Mouse (Mus musculus) right cerebral cortex, adult 2 months (tissue): ENCODE measurements at regions not wholly inside any gene's neighbourhood (a gene's known extent, or its start where the extent isn't known, plus 50 kb on each side); places are given as distances from the start of the nearest gene placed in this dataset.
"Not testable (repeated sequence)": the region's sequence is repeated elsewhere in the genome, so short reads cannot be mapped to it uniquely, and the experiment has no call there.

Source experiments
- DNase-seq, 2 experiments: peaks; one replicate each; pipeline ENCODE4 v3.0.0; 2021 to 2022; ENCODE audit warnings: low spot score in 2 of 2

DNA sequence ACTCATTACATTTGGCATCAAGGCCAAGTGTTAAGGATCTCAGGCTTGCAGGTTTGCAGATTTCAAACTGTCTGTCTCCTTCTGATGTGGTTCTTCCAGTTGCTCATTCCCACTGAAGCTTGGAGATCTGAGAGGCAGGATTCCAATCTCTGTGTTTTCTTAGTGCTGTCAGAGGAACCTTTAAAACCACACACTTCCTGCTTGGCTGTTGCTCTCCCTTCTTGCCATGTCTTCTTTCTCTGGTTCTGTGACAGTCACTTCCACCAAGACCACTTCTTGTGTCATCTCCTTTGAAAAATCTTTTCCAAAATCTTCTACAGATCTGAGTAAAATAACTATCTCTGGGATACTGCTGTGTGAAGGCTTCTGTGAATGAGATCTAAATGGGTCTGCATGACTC lies 117.3 kb downstream of the Gm5426 start:
- DNase-seq, result no peak

DNA sequence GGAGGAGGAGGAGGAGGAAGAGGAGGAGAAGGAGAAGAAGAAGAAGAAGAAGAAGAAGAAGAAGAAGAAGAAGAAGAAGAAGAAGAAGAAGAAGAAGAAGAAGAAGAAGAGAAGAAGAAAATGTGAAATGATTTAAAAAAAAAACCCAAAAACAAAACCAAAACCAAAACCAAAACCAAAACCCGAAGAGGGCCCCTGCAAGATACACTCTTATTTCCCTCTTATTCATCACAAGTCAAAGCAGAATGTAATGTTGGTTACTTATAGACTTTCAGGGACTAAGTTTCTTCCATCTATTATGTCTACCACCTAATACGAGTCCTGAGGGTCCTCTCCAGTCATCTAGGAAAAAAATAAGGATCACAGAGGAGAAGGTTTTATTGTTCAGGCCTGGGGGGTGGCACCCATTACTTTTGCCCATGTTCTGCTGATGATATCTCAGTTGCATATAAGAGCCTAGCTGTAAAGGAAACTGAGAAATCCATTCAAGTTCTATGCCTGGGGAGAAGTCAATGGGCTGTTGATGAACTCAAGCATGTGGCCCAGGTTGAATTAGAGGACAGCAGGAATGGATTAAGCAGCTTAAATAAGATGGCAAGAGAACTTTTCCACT lies 118.0 kb downstream of the Gm5426 start:
- no peak for DNase-seq

DNA sequence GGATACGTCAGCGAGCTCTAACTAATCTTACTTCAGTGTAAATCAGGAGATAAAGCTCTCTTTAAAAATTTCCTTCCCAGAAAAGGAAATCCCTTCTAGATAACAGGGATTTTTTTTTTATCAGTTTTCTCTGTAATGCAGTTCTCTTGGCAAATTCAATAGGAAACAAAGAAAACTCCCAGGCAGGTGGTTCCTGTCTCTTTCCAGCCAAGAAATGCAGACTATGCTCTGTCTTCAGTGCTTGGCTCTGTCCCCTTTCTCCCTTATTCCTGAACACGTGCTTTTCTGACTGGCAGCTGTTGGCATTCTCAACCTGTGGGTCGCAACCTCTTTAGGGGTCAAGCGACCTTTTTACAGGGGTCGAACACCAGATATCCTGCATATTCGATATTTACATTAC lies 121.5 kb downstream of the Gm5426 start:
- no peak for DNase-seq

DNA sequence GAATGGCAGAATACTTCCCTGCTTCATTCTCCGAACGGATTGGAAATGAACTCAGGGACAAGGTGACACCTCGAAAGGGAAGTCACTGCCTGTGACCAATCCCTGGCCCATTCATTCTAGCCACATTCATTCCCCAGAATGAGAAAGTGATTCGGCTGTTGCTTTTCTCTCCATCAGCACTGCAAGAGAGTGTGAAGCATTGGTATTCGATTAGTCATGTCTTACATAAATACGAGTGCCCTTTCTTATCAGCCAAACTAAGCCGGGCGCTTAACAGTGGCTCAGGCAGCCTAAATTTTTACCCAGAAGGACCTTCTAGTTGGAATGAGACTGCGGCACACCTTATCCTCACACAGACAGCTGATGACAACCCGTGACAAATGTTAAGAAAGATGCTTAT lies 122.8 kb downstream of the Gm5426 start:
- no peak for DNase-seq

DNA sequence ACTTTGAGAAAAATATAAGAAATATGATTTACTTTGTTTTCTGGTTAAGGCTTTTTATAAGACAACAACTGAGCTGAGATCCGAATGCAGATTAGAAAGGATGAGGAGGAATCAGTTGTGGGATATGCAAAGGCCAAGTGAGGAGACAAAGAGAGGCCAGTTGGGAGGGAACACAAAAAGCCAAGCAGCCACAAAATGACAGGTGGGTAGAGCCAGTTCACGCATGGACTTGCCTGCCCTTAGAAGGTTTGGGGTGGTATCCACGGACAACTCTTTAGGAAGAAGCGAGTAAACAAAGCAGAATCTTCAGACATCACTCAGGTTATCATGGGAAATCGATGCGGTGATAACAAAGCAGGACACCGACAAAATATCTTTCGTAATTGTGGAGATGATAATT lies 123.2 kb downstream of the Gm5426 start:
- DNase-seq, result no peak

DNA sequence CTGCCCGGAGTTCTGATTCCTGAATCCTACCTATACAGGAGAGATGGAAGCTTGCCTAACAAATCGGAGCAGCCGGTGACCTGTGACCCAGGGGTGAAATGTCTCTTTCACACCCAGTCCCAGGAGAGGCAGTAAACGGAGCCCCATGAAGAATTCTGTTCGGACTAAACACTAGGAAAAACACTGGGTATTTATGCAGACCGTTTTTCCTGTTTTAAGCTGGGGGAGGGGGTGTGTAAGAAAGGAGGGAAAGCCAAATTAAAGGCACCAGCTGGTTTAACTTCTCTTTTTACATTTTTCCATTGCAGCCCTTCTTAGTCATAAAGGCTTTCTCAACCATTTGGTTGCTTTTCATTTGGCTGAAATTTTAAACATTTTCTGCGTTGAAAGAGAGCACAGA lies 127.1 kb downstream of the Gm5426 start:
- DNase-seq, result peak in 1 of 2 experiments; percentile 6

DNA sequence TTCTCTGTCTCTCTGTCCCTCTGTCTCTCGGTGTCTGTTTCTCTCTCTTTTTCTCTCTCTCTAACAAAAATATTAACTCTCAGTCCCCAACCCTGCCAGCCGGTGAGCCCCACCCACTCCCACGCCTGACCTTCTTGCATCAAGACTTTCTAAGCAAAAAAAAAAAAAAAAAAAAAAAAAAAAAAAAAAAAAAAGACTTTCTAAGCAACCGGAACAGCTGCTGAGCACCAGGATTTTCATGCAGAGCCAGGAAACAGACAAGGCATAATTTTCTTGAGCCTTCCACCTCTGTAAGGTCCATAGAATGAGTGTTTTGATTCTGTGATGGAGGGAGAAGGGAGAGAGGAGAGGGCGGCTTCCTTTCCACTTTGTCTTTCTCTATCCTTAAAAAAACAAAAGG lies 128.0 kb downstream of the Gm5426 start:
- no peak for DNase-seq

DNA sequence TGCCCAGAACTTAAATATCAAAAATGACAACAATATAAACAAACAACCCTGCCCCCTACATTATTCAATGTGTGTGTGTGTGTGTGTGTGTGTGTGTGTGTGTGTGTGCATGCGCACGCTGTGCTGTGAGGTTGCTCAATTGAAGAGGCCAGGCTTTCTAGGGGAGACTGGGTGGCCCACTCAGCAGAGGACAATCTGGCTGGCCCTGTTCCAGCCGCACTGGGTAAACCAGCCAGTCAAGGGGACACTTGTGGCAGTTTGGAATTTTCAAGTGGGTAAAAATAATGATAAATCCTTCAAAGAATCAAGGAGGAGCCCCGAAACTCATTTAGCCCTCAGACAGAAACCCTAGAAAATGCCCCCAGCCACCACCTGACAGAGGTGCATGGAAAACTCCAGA lies 128.5 kb downstream of the Gm5426 start:
- DNase-seq, result no peak

DNA sequence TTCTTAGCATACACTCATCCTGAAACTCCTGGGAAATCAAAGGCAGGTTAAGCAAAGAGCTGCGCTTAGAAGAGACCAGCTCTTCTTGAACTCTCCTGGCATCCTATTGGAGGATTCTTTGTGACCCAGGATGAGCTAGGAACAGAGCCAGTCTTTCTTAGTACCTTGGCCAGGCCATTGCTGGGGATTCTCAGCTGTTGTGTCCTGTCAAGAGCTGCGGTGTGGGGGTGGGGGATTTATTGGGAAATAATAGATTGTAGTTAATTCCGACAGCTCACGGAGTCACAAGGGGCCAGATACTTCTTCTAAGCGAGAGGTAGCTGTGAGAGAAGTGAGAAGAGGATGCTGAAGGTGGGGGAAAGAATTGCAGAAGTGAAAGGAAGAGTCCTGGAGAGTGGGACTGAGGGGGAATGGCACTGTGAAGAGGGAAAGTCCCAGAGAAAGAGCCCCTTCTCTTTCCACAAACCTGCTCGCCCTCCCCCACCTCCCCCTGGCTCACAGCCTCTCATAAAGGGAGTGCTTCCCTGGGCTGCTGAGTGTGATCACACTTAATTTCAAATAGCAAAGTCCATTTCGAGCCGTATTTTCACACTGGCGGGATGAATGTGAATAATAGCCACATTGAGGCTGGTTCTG lies 129.8 kb downstream of the Gm5426 start:
- no peak for DNase-seq

DNA sequence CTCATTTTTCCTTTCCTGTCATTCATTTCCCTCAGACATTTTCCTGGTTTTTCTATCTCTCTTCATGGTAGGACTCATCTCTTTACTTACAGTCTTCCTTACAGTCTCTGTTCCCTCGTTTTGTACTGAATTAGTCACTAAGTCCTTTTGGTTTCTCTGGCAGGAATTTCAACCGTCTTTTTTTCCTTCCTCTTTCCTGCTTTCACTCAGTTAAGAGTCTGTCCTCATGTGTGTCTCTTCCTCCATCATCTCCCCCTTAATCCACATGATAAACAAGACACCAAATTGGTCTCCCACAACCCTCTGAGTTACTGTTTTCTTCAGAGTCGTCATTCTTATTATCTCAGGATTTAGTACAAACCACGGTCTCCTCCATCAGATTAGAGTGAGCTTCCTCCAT lies 131.2 kb downstream of the Gm5426 start:
- no peak for DNase-seq

DNA sequence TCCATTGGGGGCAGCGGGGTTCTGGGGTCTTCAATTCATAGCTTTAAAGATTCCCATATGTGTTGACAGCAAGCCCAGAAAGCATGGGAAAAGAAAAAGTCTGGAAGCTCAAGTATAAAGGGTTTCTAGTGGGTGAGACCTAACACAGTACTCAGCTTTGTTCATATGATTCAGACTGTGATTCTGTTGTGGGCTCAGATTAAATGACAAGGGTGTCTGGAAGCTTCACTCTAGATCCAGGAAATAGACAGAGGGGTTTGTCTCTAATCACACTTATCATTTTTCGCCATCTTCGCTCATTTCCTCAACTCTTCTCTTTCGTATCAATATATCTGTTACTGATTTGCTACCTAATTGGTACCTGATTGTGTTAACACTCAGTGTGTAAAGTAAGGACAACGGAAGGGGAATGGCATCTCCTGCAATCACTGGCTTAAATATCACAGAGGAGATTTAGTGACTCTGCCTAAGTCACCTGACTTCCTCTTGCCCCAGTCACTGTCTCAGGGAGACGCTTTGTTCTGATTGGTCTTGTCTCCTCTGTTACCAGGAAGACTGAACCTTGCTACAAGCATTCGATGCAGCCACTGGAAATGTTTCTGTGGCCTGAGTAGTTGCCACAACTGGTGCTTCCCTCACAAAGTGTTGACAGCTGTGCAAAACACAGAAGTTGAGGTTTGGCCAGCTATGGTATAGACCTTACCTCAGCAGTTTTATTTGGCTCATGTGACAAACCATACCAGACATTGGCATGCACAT lies 137.4 kb downstream of the Gm5426 start:
- no peak for DNase-seq

DNA sequence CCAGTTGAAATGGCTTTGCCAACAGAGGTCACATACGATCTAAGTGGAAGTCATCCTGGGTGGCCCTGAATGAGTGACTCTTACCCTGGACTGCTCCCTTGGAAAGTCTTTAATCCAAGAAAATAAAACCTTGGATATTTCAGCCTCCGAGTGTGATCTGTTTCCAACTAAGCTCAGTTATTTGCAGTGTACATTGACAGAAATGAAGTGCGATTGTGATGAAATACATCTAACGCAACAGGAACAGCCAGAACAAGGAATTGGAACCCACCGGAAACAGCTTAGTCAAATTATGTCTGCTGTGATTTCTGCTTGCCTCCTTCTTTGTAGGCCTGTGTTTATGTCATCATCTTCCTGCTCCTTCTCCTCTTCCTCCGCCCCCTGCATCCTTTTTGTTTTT lies 143.7 kb downstream of the Gm5426 start:
- no peak for DNase-seq

DNA sequence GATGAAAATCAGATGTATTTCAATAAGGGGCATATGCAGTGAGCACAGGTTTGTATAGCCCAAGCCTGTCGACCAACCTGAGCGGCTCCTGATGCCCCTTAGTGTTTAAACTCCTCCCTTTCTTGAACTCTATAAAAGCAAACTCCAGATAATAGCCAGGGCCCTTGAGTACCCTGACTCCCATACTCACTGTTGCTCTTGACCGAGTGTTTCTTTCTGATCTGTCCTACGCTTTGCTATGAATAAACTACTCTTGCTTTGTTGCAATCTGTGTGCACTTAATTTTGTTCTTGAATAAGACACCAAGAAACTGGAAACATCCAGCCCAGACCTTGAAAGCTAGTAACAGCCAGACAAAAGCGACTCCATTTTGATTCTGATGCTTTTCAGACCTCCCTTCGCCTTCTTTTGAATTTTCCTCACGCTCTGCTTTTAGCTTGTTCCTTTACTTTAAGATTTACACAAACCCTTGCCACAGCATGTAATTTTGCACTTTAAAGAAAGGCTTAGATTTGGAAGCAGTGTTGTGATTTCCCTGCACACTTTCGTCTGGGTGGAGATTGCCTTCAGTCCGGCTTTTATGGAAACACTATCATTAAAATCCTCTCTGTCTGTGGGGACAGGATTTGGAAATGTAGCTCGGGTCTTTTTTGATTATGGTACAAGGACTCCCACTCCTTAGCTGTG lies 149.1 kb downstream of the Gm5426 start:
- no peak for DNase-seq

DNA sequence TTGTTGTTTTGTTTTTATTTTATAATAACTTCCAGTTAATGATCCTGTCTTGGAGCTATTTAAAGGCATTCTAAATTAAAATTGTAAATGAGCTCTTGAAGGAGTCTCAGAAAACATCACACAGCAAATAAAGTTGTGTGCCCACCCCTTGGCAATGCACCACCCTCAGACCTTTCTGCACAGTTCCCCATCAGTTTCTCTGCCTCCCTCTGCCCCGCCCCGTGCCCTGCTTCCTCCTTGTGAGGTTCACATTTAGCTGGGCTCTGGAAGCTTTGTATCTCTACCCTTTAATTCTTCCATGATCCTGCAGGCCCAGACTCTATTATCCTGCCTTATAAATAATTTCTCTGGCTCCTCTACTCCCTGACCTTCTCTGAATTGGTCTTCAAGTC lies 149.7 kb downstream of the Gm5426 start:
- DNase-seq, result no peak

DNA sequence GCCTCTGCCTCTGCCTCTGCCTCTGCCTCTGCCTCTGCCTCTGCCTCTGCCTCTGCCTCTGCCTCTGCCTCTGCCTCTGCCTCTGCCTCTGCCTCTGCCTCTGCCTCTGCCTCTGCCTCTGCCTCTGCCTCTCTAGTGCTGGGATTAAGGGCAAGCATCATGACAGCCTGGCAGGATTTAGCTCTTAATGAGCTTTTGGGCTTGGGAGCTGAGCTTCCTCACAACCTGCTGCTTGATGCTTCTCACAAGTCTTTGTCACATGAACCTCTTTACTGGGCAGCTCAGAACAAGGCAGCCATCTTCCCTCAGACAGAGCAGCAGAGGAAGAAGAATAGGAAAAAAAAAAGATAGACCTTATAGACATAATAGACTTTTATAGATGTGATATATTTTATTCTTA lies 152.6 kb downstream of the Gm5426 start:
- DNase-seq, result not testable (repeated sequence)

DNA sequence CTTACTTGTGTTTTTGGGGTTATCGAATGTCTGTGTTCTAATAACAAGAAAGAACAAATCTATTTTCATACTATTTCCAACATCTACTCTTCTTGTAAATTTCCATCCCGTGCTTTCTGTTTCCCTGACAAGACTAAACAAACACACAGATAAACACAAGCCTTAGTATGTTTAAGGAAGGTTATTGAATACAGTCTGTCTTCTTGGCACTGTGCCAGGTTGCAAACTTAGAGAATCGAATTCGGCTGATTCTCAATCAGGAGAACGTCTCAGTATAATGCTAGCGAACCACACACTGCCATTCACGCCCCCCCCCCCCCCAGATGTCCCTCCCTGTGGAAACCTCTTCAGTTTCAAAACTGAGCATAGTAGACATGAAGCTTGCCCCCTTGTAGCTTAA lies 157.2 kb downstream of the Gm5426 start:
- DNase-seq, result no peak

DNA sequence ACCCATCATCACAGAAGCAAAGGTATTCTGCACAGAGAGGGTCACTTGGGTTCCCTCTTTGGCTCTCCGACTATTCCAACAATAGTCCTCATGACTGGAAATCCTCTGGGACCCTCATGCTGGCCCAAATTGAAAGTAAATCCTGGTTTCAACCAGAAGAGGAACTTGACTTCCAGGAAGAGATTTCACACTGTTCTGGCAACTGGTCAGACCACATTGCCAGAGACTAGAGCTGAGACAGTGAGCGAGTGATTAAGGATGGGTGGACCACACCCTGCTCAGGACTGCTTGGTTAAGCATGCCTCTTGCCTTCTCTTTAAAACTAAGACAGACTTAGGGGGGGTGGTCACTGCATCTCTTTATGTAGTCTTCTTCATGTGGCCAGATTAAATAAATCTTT lies 158.3 kb downstream of the Gm5426 start:
- DNase-seq, result no peak

DNA sequence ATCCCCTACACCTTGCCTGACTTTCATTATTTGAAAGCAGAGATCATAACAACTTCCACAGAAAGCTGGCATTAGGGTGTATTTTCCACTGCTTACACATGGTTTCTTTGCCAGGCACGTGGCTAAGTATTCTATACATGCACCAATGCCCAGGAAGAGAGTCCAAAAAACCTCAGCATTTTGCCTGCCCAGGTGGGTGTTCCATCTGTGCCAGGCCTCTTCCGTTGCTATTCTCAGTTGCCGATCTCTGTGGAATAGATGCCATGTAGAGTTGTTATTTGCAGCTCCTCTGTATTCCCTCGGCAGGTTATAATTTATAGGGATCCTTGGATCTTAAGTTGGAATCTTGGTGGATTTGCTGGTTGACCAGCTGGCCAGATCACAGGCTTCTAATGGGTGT lies 161.3 kb downstream of the Gm5426 start:
- DNase-seq, result peak; percentile 19 to 42

DNA sequence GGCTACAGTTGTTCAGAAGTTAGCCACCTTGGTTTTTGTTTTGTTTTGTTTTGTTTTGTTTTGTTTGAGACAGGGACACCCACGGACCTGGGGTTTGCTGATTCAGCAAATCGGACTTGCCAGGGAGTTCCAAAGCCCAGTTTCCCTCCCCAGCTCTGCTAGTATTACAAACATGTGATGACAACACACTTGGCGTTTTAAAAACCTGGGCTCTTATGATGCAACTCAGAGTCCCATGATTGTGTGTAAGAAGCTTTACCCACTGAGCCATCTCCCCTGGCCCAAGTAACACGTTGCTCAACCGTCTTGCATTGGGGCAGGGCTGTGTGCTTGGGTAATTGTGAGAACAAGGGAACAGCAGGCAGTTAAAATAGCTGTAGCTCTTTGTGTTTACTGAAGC lies 162.2 kb downstream of the Gm5426 start:
- DNase-seq, result no peak

DNA sequence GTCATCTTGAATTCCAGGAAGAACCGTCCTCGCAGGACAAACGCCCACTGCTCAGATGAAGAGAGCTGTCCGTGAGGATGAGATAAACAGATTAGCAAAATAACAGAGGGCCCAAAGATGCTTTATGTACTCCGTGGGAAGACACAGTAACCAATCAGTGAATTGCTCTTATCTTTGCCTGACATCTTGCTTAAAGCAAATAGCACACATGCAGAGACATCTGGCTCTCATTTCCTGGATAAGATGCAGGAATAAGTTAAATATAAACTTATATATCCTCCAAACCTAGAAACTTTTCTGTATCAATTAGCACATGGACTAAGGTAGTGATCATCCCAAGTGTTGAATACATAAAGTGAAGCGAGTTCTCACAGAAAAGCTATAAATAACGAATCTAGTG lies 169.3 kb downstream of the Gm5426 start:
- DNase-seq, result no peak

DNA sequence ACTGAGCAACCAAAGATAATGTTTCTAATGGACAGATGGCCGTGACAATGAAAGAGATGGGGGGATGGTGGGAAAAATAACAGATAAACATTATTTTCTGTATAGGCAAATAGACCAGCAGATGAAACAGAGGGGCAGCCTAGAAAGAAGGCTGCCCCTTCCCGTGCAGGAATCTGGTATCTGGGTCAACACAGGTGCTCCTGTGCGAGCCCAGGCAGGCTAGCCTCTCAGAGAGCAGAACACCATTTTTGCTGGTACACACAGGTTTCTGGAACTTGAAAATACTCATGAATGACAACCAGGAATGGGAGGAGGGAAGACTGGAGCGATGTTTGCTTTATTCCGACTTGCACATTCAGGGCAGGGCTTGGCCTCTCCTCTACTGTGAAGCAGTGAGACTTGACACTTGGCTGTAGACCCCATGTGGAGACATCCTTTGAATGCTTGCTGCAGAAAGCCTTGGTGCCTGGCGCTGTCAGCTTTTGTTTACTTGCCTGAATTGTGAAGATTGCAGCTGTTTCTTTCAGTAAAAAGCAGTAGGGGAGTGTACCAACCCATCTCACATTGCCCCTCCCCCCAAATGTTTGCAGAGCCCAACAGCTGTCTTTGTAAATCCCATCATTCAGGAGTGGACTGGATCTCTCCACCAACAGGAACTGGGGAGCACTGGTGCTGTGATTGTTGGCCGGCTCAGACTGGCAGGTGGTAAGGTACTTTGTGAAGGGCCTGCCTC lies 172.5 kb downstream of the Gm5426 start:
- no peak for DNase-seq

DNA sequence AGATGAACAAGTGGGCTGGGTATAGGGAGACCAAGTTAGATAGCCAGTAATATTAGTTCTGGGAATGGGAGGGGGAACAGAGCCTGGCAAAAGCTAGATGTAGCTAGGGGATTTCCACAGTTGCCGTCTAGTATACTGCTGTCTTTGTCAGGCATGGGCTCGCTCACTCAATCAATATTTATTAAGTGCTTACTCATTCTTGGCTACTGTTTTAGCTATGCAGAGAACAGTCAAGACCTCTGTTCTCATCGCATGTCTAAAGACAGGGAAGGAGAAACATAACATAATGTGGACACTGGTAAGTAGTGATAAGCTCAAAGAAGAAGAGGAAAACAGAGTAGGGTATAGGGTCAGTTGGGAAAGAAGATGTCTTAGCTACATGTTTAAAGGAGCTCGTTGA lies 173.4 kb downstream of the Gm5426 start:
- DNase-seq, result no peak
